Mouse (Mus musculus) urinary bladder, postnatal 4 days (tissue): ENCODE results near the gene Acta1.

Experiments used
- DNase-seq, 2 experiments: peaks; one replicate each; pipeline ENCODE4 v3.0.0; 2021 to 2022; ENCODE audit warnings: low spot score in 2 of 2

Gene Acta1

DNA sequence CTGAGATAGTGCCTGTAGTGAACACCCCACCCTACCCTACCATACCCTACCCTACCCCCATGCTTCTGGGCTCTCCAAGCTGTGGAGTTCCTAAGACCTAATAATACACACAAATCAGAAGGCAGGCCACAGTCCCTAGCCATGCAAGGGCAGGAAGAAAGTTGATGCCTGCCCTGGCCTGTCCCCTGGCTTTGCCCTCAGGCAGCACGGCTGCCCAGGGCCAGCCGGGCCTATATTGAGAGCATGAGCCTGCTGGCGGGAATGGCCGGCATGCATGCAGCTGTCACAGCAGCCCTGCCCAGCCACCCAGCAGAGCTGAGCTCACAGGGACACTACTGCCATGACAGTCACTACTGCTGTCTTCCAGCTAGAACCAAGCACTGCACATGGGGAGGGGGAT lies 11.5 kb downstream of the Acta1 start:
- no peak for DNase-seq

DNA sequence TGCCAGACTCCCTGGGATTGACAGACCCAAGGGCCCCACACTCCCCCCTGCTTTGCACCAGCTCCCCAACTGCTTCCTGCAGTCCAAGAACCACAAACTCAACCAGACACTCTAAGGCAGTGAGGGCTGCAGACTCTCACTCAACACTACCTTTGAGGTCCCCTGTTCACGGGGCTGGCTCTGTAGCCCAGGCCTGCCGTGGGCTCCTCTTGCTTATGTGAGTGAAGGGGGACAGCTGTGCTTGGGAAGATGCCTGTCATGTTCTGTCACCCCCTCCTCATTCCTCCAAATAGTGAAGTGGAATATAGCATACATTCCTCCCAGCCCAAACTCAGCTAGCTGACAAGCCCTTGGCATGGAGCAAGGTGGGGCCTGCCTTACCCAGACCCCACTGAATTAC lies 12.1 kb downstream of the Acta1 start:
- DNase-seq, result no peak

DNA sequence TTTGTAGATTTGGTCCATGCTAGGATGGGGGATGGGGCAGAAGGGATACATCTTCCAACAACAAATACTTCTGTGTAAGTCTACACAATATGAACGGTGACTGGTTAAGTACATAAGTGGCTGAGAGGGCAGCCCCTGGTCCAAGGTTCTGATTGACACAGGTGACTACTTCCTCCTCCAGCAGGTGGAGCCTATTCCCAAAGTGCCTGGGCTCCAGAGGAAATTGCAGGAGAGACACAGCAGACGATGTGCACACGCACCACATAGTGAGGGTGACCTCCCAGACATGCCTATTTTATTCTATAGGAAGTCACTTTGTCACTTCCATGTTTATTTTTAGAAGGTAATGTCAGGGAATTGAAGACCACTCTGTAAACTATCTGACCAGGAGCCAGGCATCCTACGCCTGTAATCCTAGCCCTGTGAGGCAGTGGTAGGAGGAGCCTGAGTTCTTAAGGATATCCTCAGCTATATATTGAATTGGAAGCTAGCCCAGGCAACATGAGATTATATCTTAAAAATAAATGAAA lies 13.7 kb downstream of the Acta1 start:
- DNase-seq, result no peak

DNA sequence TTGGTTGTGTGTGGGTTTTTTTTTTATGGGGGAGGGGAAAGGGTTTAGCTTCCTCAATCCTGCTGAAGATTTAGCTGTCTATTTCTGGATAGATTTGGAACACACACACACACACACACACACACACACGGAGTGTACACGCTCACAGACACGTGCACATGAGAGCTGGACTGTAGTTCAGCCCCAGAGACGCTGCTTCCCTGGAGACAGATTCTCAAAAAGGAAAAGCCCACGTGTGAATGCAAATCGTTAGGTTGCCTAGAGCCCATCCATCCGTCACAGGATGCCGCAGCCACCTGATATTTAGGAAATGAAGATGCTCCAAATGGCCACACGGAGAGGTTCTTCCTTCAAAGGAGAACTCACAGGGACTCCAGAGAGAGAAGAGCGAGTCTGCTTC lies 14.3 kb downstream of the Acta1 start:
- no peak for DNase-seq

DNA sequence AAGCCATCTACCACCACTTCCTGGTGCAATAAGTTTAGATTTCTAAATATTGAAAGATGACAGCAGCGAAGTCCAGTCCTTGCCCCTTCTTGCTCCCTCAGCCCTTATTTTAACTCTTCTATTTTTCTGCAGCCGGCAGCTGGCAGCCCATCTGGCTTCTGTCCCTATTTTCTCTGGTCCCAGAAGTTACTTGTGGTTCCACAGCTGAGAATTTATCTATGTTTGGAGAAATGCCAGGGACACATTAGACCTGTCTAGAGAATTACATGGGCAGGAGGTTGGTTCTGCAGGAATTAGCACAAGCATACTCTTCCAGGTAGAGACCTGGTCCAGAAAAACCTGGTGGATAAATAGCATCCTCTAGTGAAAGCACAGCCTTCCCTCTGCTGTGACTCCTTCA lies 16.7 kb downstream of the Acta1 start:
- DNase-seq, result no peak

DNA sequence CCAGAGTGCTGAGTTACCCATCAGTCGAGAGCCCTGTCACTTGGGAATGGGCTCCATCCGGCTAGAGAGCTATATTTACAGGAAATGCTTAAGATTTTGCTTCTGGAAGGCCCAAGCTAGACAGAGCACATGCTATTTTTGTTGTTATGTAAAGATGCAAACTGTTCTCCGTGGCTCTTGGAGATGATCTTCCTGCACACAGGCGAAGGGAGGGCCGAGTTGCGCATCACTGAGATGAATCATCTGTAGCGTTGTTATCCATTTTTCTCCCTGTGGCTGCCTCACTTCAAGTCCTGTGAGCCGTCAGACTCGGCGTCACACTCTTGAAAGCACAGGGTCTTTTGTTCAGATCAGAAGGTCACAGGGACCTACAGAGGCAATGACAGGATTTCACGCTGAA lies 20.2 kb downstream of the Acta1 start:
- DNase-seq, result no peak

DNA sequence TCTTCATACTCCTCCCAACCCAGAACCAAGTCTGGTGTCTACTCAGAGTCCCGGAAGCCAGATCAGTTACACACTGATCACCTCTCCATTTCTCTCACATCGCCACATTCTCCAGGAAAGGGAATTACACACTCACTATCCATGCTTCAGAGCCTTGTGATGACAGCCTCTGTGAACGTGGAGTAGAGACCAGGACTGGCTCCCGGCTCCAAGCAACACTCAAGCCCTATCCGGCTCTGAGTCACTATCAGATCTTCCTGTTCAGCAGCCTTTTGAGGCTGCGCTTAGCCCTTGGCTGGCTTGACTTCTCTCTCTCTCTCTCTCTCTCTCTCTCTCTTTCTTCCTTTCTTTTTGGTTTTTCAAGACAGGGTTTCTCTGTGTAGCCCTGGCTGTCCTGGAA lies 21.2 kb downstream of the Acta1 start:
- no peak for DNase-seq

DNA sequence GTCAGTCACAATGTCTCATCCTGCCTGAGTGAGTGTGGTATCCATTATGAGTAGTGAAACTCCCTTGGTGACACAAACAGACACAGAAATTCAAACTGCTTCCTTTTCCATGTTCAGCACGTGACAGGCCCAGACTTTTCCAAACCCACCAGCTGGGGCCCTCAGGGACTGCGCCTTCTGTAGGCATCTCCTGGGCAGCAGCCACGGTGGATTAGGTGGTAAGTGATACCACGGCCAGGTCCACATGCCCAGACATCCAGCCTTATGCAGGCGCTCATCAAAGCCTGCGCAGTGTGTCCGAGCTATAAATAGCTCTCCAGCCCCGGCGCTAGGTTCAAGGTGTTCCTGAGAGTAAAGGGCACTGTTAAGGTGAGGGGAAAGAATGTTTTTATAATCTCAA lies 22.5 kb downstream of the Acta1 start:
- DNase-seq, result no peak

DNA sequence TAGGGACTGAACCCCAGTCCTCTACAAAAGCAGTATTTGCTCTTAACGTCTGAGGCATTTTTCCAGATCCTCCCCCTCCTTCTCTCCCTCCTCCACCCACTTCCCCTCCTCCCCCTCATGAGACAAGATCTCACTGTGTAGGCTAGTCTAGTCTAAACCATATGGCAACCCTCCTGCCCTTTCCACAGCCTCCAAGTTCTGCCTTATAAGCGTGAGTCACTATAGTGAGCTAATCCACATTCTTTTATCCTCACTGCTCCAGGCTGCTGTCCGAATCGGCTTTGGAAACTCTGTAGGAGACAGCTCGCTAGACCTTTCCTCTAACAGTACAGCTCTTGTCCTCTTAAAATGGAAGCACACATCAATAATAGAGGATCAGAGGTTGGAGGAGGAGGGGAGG lies 27.6 kb downstream of the Acta1 start:
- no peak for DNase-seq

DNA sequence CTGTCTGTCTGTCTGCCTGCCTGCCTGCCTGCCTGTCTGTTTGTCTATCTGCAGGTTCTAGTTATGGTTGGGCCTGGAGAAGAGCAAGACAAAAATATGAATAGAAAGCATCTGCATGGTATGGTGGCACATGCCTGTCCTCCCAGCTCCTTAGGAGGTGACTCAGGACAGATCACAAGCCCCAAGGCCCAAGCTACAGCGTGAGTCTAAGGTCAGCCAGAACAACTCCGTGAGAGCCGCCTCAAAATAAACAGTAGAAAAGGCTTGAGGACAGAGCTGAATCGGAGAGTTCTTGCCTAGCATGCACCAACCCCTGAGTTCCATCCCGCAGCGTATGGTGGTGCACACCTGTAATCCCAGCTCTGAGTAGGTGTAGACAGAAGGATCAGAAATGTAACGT lies 28.8 kb downstream of the Acta1 start:
- DNase-seq, result no peak

DNA sequence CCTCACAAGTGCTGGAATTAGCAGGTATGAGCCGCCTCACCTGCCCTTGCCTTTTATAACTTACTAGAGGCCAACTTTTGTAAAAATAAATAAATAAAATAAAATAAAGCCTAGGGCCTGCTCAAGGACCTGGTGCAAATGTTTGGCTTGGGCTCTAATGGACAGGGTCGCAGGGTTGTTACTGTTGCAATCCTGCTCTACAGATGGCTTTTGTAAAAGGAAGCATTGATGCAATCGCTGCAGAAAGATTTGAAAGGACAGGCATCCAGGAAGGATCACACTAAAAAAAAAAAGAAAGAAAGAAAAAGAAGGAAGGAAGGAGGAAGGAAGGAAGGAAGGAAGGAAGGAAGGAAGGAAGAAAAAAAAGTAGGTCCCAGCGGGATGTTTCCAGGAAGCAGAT lies 34.2 kb downstream of the Acta1 start:
- DNase-seq, result no peak

DNA sequence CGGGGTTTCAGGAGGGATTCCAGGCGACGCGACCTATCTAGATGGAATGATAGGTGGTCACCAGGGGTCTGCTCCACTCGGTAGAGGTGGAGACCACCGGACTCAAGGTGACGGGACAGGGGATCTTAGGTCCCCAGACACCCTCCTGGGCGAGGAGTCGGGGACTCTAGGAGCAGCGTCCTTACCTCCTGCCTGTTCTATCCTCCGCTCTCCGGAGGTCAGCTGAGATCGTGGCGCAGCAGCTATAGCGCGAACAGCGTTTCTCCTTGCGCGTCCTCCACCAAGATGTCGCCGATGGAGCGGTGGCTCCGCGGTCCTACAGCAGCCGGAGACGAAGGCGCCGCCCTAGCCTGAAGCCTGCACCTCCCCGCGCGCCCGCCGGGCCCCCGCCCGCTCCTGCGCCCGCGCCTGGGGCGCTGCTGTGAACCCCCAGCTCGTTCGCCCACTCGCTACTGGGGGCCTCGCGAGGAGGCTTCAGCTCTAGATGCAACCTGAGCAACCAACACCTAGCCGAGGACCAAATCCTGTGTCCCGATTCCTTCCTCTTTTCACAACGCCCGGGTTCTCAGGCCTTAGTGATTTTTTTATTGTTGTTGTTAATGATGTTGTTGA lies 34.8 kb downstream of the Acta1 start, which contains the start of gene Ccsap:
Gene Ccsap (minus strand): TSS at position 562 of the 612 bp plus-strand sequence.
- peak in 1 of 2 experiments; percentile 32 for DNase-seq

DNA sequence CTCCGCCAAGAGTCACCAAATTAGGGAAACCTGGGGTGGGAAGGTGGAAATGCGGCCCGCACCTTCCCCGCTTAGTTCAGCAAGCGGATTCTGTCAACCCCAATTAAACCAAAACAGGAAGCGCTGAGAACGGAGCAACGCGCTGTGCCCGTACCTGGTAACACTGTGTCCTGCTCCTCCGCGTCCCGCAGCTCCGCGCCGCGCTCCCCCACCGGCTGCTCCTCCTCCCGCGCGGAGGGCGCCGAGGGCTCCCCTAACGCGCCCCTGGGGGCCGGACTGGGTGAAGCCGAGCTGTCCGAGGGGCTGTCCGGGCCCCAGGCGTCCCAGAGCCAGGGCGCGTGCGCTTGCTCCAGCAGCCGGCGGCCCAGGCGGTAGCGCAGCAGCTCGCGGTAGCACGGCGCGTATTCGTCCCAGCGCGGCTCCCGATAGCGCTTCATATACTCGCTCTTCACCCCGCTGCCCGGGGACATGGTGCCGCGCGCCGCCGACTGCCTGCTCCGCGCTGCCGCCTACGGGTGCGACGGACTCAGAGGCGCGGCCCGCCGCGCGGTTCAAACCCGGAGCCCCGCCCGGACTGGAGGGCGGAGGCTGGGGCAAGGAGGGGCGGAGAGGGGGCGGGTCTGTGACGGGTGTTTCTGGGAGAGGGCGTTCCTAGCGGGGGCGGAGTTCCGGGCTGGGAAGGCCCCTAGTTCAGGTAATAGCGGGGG lies 35.5 kb downstream of the Acta1 start:
- peak; percentile 85 to 91 for DNase-seq

DNA sequence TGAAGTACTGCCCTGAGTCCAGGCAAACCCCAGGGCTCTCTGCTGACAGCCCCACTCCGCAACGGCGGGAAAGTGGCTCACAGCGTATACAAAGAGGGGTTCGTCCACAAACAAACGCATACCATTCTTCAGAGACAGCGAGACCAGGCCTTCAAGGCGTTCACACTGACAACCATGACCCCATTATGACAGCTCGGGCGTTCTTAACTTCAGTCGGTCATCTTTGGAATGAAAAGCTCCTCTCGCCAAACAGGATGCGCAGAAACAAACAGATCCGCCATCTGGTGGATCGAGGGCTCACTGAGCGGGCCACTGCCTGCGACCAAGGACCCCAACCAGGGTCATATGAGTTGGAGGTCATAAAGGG lies 36.0 kb downstream of the Acta1 start:
- DNase-seq, result no peak

DNA sequence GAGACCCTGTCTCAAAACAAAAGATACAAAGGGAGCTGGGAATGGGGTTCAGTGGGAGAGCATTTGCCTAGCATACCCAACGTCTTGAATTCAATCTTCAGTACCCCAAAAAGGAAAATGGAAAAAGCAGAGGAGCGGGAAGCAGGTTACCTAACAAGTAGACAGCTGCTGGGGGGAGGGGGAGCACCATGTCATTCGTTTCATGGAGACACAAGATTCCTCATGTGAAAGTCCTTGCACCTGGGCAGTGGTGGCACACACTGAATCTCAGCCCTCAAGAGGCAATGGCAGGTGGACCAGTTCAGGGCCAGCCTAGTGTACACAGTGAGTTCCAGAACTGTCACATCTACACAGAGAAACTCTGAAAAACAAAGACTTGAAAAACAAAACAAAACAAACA lies 37.2 kb downstream of the Acta1 start:
- DNase-seq, result no peak

DNA sequence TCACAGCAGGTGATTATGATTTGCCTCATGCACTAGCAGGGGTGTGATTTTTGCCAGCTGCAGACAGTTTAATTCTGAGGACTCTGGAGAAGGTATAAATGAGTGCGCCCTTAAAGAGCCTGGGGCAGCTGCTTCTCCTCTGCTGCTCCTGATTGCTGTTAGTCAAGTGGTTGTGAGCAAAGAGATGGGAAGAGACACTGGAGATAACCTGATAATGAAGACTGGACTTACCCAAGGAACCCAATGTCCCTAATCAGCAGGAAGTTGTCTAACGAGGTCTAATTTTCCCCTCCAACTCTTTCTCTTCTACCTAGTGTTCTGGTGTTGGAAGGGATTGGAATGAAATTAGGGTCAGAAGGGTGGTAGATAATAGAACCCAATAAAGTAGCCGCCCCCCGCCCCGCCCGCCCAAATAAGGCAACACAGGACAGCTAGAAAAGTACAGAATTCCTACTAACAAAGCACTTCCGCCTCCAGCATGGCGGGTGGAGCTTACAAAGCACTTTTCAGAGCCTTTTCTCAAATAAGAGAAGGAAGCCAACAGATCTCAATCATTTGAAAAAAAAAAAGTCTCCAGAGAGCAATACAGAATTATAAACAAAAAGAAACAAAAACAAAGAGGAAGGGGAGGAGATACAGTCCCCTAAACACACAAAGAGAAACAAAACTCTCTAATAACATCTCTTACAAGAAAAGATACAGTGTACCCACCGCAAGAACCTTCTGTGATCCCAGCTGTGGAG lies 39.6 kb downstream of the Acta1 start:
- no peak for DNase-seq

DNA sequence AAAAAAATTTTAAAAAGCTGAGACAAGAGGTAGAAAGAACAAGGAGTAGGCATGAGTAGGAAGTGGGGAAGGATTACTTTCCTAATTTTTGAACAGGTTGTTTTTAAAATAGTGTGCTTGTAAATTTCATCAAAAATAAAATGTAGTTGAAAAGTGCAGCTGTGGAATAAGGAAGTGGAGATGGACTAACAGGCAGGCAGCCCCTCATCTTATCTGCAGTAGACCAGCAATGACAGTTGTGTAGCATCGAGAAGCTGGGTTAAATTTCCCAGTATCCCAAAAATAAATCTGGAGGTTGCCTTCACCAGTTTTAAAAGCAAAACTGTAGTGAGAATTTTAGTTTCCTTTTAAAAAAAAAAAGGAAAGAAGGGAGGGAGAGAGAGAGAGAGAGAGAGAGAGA lies 40.3 kb downstream of the Acta1 start:
- DNase-seq, result no peak

DNA sequence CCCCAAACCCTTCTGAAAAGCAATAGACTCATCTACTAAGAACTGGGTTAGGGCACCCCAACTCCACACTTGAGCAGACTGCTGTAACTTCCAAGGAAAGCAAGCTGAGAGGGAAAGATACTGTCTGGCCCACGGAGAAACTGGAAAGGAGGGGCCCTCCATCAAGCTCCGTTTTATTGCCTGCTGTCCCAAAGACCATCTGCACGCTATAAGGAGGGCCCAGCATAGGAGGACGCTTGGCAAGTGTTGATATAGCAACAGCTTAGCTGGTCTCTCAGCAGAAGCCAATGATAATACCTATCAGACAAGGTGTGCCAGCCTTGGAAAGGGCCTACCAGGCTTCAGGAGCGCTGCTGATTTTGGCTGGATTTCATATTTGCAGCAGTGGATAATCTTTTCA lies 43.0 kb downstream of the Acta1 start:
- DNase-seq, result no peak

DNA sequence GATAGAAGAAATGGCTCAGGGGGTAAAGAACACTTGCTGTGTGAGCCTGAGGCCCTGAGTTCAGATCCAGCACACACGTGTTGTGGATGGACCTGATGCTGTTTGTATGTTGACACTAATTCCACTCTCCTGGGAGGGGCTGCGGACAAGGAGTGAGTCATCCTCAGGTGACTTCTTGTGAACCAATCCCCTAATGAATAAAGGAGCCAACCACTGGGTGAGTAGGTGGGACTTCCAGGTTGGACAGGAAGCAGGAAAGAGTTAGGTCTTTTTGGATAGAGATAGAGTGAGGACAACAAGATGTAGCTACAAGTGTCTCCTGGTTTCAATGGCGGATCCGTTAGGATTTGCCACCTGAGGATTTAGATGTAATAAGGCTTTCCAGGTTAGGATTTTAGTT lies 45.2 kb downstream of the Acta1 start:
- no peak for DNase-seq

DNA sequence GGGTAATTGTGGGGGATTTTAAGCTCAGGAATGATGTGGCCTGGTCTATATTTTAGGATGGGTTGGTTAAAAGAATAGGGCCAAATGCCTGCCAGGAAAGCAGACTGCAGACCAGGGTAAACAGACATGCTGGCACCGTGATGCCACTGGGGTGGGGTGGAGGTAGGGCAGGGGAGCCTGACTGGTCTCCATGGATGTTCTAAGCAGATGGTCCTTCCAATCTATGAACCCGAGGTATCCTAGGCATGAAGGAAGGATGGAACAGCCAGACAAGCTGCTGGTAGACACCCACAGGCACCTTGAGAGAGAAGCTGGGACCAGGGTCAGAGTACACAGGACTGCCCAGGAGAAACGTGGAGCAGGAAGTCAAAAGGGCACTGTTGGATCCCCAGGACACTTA lies 47.0 kb downstream of the Acta1 start:
- DNase-seq, result no peak

DNA sequence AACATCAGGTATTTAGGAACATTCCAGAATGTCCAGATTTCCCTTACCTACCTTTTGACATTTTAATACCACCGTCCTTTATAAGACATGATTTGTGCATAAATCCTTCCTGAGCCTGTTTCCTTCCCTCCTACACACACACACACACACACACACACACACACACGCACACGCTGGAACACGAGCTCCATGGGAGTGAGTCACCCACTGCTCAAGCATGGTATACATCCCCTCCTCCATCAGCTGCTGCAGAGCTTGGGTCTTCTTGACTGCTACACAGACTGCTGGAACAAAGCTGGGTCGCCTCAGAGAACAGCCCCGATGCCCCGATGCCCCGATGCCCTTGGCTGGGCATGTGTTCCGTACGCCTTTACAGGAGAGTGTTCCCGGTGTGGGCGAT lies 48.0 kb downstream of the Acta1 start:
- no peak for DNase-seq

DNA sequence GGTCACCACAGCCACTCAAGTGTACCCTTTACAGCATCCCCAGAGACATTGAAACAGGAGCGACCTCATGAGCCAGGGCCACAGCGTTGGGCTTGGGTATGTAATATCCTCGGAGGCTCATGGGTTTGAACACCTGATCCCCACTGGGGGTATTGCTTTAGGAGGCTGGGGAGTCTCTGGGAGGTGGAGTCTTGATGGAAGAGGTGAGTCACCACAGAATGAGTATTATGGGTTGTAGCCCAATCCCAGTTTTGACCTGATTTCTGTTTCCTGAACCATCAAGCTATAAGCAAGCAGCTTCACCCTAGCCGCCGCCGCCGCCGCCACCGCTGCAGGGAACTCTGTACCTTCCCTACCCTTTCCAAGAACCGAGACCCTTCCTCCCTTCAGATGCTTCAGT lies 48.6 kb downstream of the Acta1 start:
- DNase-seq, result no peak

DNA sequence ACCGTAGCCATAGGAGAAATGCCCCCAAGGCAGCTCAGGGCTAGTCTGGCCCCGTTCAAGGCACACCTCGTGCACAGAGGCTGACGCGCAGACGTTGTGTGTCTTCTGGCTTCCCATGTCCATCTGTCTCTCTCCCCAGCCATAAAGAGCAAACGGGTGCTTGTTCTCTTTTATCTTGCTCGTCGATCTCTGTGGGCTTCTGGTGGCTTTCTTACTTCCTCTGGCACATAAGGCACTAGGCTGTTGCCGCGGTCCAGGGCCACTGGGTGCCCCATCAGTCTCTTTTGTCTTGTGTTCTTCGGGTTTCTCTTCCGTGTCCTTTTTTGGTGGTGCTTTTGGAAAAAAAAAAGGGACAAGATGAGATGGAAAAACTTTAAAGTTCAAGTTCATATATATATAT lies 49.4 kb downstream of the Acta1 start:
- DNase-seq, result no peak
